Mouse (Mus musculus) testis, adult 2 months (tissue): ENCODE measurements at regions not wholly inside any gene's neighbourhood (a gene's known extent, or its start where the extent isn't known, plus 50 kb on each side); places are given as distances from the start of the nearest gene placed in this dataset.

Experiments
- CTCF ChIP-seq: fragments of 200-500 bp; IDR thresholded peaks from 2 replicates; pipeline ENCODE4 v1.5.1; 2012; ENCODE audit warnings: low read depth, mild to moderate bottlenecking, inconsistent platforms, low read length, moderate library complexity; ENCODE audit not compliant: control insufficient read depth, insufficient read depth, insufficient replicate concordance
- POLR2A ChIP-seq: fragments of 200-500 bp; IDR thresholded peaks from 2 replicates; pipeline ENCODE4 v1.6.1; 2012; ENCODE audit warnings: low read depth, mild to moderate bottlenecking, inconsistent platforms, low read length, moderate library complexity; ENCODE audit not compliant: control insufficient read depth

GRCm38 (mm10) chr1:57075221-57075620 lies 96.8 kb upstream of the Satb2 start:
- no peak for TF ChIP-seq CTCF
- TF ChIP-seq POLR2A = no peak
